ENCODE assay signal across 24 mouse cellular contexts in the genomic region with DNA sequence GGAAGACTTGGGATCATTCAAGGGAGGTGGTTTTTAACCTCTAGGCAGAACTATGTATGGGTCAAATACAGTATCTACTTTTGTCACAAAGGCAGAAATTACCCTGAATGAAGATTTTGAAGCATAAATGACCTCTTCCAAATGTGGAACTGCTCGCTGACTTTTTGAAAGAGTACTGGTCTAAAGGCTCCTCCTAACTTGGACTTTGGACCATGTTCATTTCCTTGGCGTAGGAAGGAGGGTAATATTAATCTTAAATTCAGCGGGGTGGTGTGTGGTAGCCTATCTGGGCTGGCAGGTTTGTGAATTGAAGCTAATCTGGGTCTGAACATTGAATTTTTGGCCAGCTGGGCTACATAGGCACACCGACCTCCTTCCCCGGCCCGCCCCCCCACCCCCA. TPM values are rescaled to one million over a fixed set of nuclear protein-coding genes. Genes with fewer than 3 reads are reported as not detected.
A peak's percentile ranks its signal among the peaks of the same experiment; 100 is the strongest.
DNase-seq lines count a peak whose midpoint lies in the region; ATAC-seq and TF ChIP-seq lines count a peak whose summit lies in the region.
"Had no signal": no experiment of that assay in that cellular context is flagged by ENCODE, and none has a peak within 500 bp of the region (broad histone marks: within the 10 kb centered on the region; RNA-seq: fewer than 3 reads in every experiment).

No protein-coding gene starts in this region.

- H3K4me3 ChIP-seq in kidney, adult 2 months (ENCODE audit: insufficient read depth, low read depth, low read length), result no peak overlapping the region
- no peak overlapping the region for H3K4me3 ChIP-seq in kidney, embryonic 14.5 days (ENCODE audit: low read length)
- H3K4me3 ChIP-seq in liver, embryonic 13.5 days (replicated peaks), result no peak overlapping the region
- no peak overlapping the region for H3K4me3 ChIP-seq in liver, postnatal 0 days (ENCODE audit: low read depth, low read length)
- no peak overlapping the region for H3K4me3 ChIP-seq in heart, embryonic 11.5 days (ENCODE audit: low read depth, low read length)

- peak overlapping the region; percentile 95 for H3K27ac ChIP-seq in kidney, adult 2 months (ENCODE audit: insufficient read depth, low read depth, low read length)
- no peak overlapping the region for H3K27ac ChIP-seq in kidney, embryonic 14.5 days (ENCODE audit: low read depth, low read length)
- H3K27ac ChIP-seq in liver, embryonic 13.5 days, result no peak overlapping the region; the same call in 1 of the 2 replicates
- H3K27ac ChIP-seq in liver, postnatal 0 days (ENCODE audit: low read depth), result peak overlapping the region; percentile 4; the same call in 1 of the 2 replicates
- no peak overlapping the region for H3K27ac ChIP-seq in heart, embryonic 11.5 days (ENCODE audit: low read depth, low read length)
- H3K27ac ChIP-seq: hindbrain, embryonic 15.5 days; limb, embryonic 12.5 days; macrophage; neural tube, embryonic 15.5 days had no signal

- no peaks in the 10 kb centered on the region for H3K27me3 ChIP-seq in kidney, adult 2 months (replicated peaks; ENCODE audit: control insufficient read depth, insufficient read depth, low read length)
- no peaks in the 10 kb centered on the region for H3K27me3 ChIP-seq in kidney, embryonic 14.5 days (ENCODE audit: control insufficient read depth, insufficient read depth, low read length)
- H3K27me3 ChIP-seq in liver, embryonic 13.5 days, result no peaks in the 10 kb centered on the region
- H3K27me3 ChIP-seq in liver, postnatal 0 days (ENCODE audit: insufficient read depth, low read length), result no peaks in the 10 kb centered on the region
- H3K27me3 ChIP-seq in heart, embryonic 11.5 days (ENCODE audit: control insufficient read depth, insufficient read depth, low read length), result no peaks in the 10 kb centered on the region
- H3K27me3 ChIP-seq: hindbrain, embryonic 15.5 days; limb, embryonic 12.5 days; neural tube, embryonic 15.5 days; Patski had no signal

- no peak for ATAC-seq in kidney, embryonic 14.5 days (ENCODE audit: low FRiP score, low TSS enrichment)
- no peak for ATAC-seq in liver, embryonic 13.5 days (ENCODE audit: low read depth)
- ATAC-seq in liver, postnatal 0 days, result no peak
- no peak for ATAC-seq in heart, embryonic 11.5 days (replicated peaks; ENCODE audit: insufficient number of reproducible peaks, low FRiP score, low TSS enrichment)
- ATAC-seq: forebrain, postnatal 0 days; Patski had no signal

- TF ChIP-seq POLR2A in kidney, adult 2 months (IDR thresholded peaks at IDR 0.05; ENCODE audit: low read depth, low read length), result no peak

- no peak overlapping the region for H3K4me2 ChIP-seq in kidney, embryonic 14.5 days (replicated peaks; ENCODE audit: low read depth, low read length)
- H3K4me2 ChIP-seq in liver, embryonic 13.5 days, result peak overlapping the region; percentile 87; the same call in 1 of the 2 replicates
- H3K4me2 ChIP-seq in liver, postnatal 0 days (ENCODE audit: low read depth, low read length), result no peak overlapping the region
- H3K4me2 ChIP-seq in heart, embryonic 11.5 days, result no peak overlapping the region

- H3K9ac ChIP-seq in kidney, embryonic 14.5 days (ENCODE audit: low read depth, low read length), result no peak overlapping the region
- no peak overlapping the region for H3K9ac ChIP-seq in liver, embryonic 13.5 days
- H3K9ac ChIP-seq in liver, postnatal 0 days (replicated peaks), result no peak overlapping the region
- H3K9ac ChIP-seq in heart, embryonic 11.5 days (ENCODE audit: low read depth, low read length), result no peak overlapping the region
- H3K9ac ChIP-seq: forebrain, postnatal 0 days; hindbrain, embryonic 15.5 days had no signal

- no peak for TF ChIP-seq CTCF in kidney, adult 2 months (conservative IDR thresholded peaks at IDR 0.05; ENCODE audit: insufficient read depth, insufficient read length, low read depth, low read length)
- TF ChIP-seq CTCF in liver, postnatal 0 days (IDR thresholded peaks at IDR 0.05; ENCODE audit: low read depth), result no peak

- H3K9me3 ChIP-seq in kidney, embryonic 14.5 days (ENCODE audit: control insufficient read depth, low read length), result no peaks in the 10 kb centered on the region
- H3K9me3 ChIP-seq in liver, embryonic 13.5 days (replicated peaks), result no peaks in the 10 kb centered on the region
- no peaks in the 10 kb centered on the region for H3K9me3 ChIP-seq in liver, postnatal 0 days (ENCODE audit: low read length)
- H3K9me3 ChIP-seq in heart, embryonic 11.5 days (replicated peaks; ENCODE audit: control insufficient read depth, low read length), result no peaks in the 10 kb centered on the region
- H3K9me3 ChIP-seq: hindbrain, embryonic 15.5 days; limb, embryonic 12.5 days; neural tube, embryonic 15.5 days had no signal

- no peak for TF ChIP-seq EP300 in liver, postnatal 0 days (IDR thresholded peaks at IDR 0.05; ENCODE audit: low read depth)

- 64% methylated on average over 6 of the region's 6 CpGs for WGBS in kidney, adult 2 months
- 95% methylated on average over 6 of the region's 6 CpGs for WGBS in kidney, embryonic 14.5 days
- 48% methylated on average over 6 of the region's 6 CpGs for WGBS in liver, embryonic 13.5 days (ENCODE audit: insufficient replicate concordance)
- 64% methylated on average over 6 of the region's 6 CpGs for WGBS in liver, postnatal 0 days (ENCODE audit: insufficient replicate concordance)
- WGBS in heart, embryonic 11.5 days (ENCODE audit: insufficient replicate concordance), result 88% methylated on average over 6 of the region's 6 CpGs

- H3K36me3 ChIP-seq in kidney, adult 2 months (ENCODE audit: control insufficient read depth, insufficient read depth, low read length), result no peaks in the 10 kb centered on the region
- H3K36me3 ChIP-seq in kidney, embryonic 14.5 days (ENCODE audit: control insufficient read depth, insufficient read depth, low read length), result no peaks in the 10 kb centered on the region
- 0 out of 2 replicates have a peak, but pooled peaks cover under 1% of the 10 kb centered on the region for H3K36me3 ChIP-seq in liver, embryonic 13.5 days
- no peaks in the 10 kb centered on the region for H3K36me3 ChIP-seq in liver, postnatal 0 days (replicated peaks; ENCODE audit: insufficient read depth, low read length)
- no peaks in the 10 kb centered on the region for H3K36me3 ChIP-seq in heart, embryonic 11.5 days (ENCODE audit: control insufficient read depth, insufficient read depth, low read length)
- H3K36me3 ChIP-seq: hindbrain, embryonic 15.5 days; neural tube, embryonic 15.5 days had no signal

- peak; percentile 75 for DNase-seq in kidney, adult 2 months
- no peak for DNase-seq in liver, embryonic 13.5 days
- DNase-seq in liver, result no peak
- DNase-seq in liver, postnatal 0 days, result no peak
- no peak for DNase-seq in neural tube, embryonic 10.5 days (ENCODE audit: extremely low spot score, low spot score)
- DNase-seq: adrenal gland, postnatal 36 days; forebrain, postnatal 0 days; gastrocnemius, postnatal 36 days; layer of hippocampus, postnatal 36 days; right cerebral cortex, adult 18-20 months; right cerebral cortex, postnatal 4 days; thymus, postnatal 14 days had no signal

- H3K4me1 ChIP-seq in kidney, adult 2 months (ENCODE audit: control insufficient read depth, insufficient read depth, low read length), result peaks cover 4% of the 10 kb centered on the region; the same call in 1 of the 2 replicates
- H3K4me1 ChIP-seq in kidney, embryonic 14.5 days (ENCODE audit: control insufficient read depth, insufficient read depth, low read length), result peaks cover 12% of the 10 kb centered on the region
- peaks cover 45% of the 10 kb centered on the region for H3K4me1 ChIP-seq in liver, embryonic 13.5 days (replicated peaks)
- H3K4me1 ChIP-seq in liver, postnatal 0 days (ENCODE audit: insufficient read depth), result peaks cover 26% of the 10 kb centered on the region
- H3K4me1 ChIP-seq in heart, embryonic 11.5 days (ENCODE audit: control insufficient read depth, insufficient read depth, low read length), result peaks cover 6% of the 10 kb centered on the region; the same call in 1 of the 2 replicates

RNA-seq across cellular contexts. Expression of gene Thoc7, which starts 0.8 kb away (rescaled TPM):
- polyA plus RNA-seq in kidney, adult 2 months (2012; rRNA removed), result 30.5 and 47.3 TPM in 2 replicates
- 211 and 296 TPM in 2 replicates for polyA plus RNA-seq in kidney, embryonic 14.5 days (2014; fragmentation: Nextera tagmentation; extraction: Ambion mirVana)
- 113 and 133 TPM in 2 replicates for polyA plus RNA-seq in liver, embryonic 13.5 days (2015; fragmentation: Nextera tagmentation; extraction: Ambion mirVana)
- 113 and 123 TPM in 2 replicates for polyA plus RNA-seq in liver, postnatal 0 days (2015; fragmentation: Nextera tagmentation; extraction: Ambion mirVana)
- polyA plus RNA-seq in heart, embryonic 11.5 days (2014; fragmentation: Nextera tagmentation; extraction: Ambion mirVana), result 160 and 161 TPM in 2 replicates

RNA-seq across cellular contexts. Expression of gene Atxn7, which starts 1.2 kb away (rescaled TPM):
- 23.7 and 30.7 TPM in 2 replicates for polyA plus RNA-seq in kidney, adult 2 months (2012; rRNA removed)
- 6.3 and 7.1 TPM in 2 replicates for polyA plus RNA-seq in kidney, embryonic 14.5 days (2014; fragmentation: Nextera tagmentation; extraction: Ambion mirVana)
- polyA plus RNA-seq in liver, embryonic 13.5 days (2015; fragmentation: Nextera tagmentation; extraction: Ambion mirVana), result 1.2 and 1.6 TPM in 2 replicates
- polyA plus RNA-seq in liver, postnatal 0 days (2015; fragmentation: Nextera tagmentation; extraction: Ambion mirVana), result 2.0 and 2.1 TPM in 2 replicates
- 3.2 and 5.2 TPM in 2 replicates for polyA plus RNA-seq in heart, embryonic 11.5 days (2014; fragmentation: Nextera tagmentation; extraction: Ambion mirVana)

RNA-seq across cellular contexts. Expression of gene Gm281, which starts 48.2 kb away (rescaled TPM):
- polyA plus RNA-seq in kidney, adult 2 months (2012; rRNA removed), result not detected in 2 replicates
- not detected in 2 replicates for polyA plus RNA-seq in kidney, embryonic 14.5 days (2014; fragmentation: Nextera tagmentation; extraction: Ambion mirVana)
- polyA plus RNA-seq in liver, embryonic 13.5 days (2015; fragmentation: Nextera tagmentation; extraction: Ambion mirVana), result not detected in 2 replicates
- polyA plus RNA-seq in liver, postnatal 0 days (2015; fragmentation: Nextera tagmentation; extraction: Ambion mirVana), result not detected in 2 replicates
- not detected in 2 replicates for polyA plus RNA-seq in heart, embryonic 11.5 days (2014; fragmentation: Nextera tagmentation; extraction: Ambion mirVana)
- polyA plus RNA-seq: heart, embryonic 16.5 days; hindbrain, embryonic 15.5 days; intestine, embryonic 14.5 days; limb, embryonic 12.5 days; liver, embryonic 16.5 days; macrophage; midbrain, embryonic 11.5 days; midbrain, postnatal 0 days; neural tube, embryonic 15.5 days; Patski had no signal

Comparison
In these comparisons a context has a peak if more than half of its experiments do, and no peak if none do; other contexts are left out.
1. H3K27ac ChIP-seq: peak in kidney, adult 2 months (single experiment) and liver, postnatal 0 days (single experiment); none in kidney, embryonic 14.5 days (single experiment), liver, embryonic 13.5 days (single experiment) and heart, embryonic 11.5 days (single experiment).